Mouse (Mus musculus) embryonic facial prominence, embryonic 11.5 days (tissue): ENCODE results near the gene Arhgap28. TPM values are rescaled to one million over a fixed set of nuclear protein-coding genes. Genes with fewer than 3 reads are reported as not detected.

Experiments used
- ATAC-seq: fragments of 200-750 bp; cut with Nextera tagmentation; replicated peaks from 2 replicates; pipeline ENCODE4 v1.8.0; 2017; ENCODE audit warnings: low read depth; ENCODE audit not compliant: insufficient number of reproducible peaks, low FRiP score, low TSS enrichment
- DNase-seq: peaks from one replicate; pipeline ENCODE4 v3.0.0-alpha.2; 2015; ENCODE audit warnings: low spot score
- H3K27ac ChIP-seq: fragments of 300-500 bp; sonication (generic); replicated peaks from 2 replicates; pipeline ENCODE4 v1.5.1; 2014; ENCODE audit warnings: mild to moderate bottlenecking, low read depth, low read length, control low read depth
- H3K27me3 ChIP-seq: fragments of 300-500 bp; sonication (generic); 2 replicates; pipeline ENCODE4 v1.6.1; 2014; ENCODE audit warnings: mild to moderate bottlenecking, low read length, moderate library complexity, mixed read lengths; ENCODE audit not compliant: control insufficient read depth, insufficient read depth
- H3K36me3 ChIP-seq: fragments of 300-500 bp; sonication (generic); replicated peaks from 2 replicates; pipeline ENCODE4 v1.6.1; 2014; ENCODE audit warnings: low read depth, mild to moderate bottlenecking, low read length, moderate library complexity, mixed read lengths; ENCODE audit not compliant: control insufficient read depth, insufficient read depth
- H3K4me1 ChIP-seq: fragments of 300-500 bp; sonication (generic); 2 replicates; pipeline ENCODE4 v1.6.1; 2014; ENCODE audit warnings: low read length, mixed read lengths; ENCODE audit not compliant: control insufficient read depth, insufficient read depth
- H3K4me2 ChIP-seq: fragments of 300-500 bp; sonication (generic); 2 replicates; pipeline ENCODE4 v1.6.1; 2014; ENCODE audit warnings: low read depth, mild to moderate bottlenecking, control low read depth, low read length, moderate library complexity
- H3K4me3 ChIP-seq: fragments of 300-500 bp; sonication (generic); 2 replicates; pipeline ENCODE4 v1.5.1; 2014; ENCODE audit warnings: low read depth, low read length, control low read depth
- H3K9ac ChIP-seq: fragments of 300-500 bp; sonication (generic); replicated peaks from 2 replicates; pipeline ENCODE4 v1.6.1; 2014; ENCODE audit warnings: mild to moderate bottlenecking, control low read depth, low read length
- H3K9me3 ChIP-seq: fragments of 300-500 bp; sonication (generic); replicated peaks from 2 replicates; pipeline ENCODE4 v1.6.1; 2016; ENCODE audit warnings: mild to moderate bottlenecking, low read length, inconsistent platforms, mixed read lengths; ENCODE audit not compliant: control insufficient read depth
- WGBS: fragments of 180-500 bp; shearing (Covaris S2); extraction: QIAGEN DNeasy Blood & Tissue Kit; methylation state at CpG from one replicate; pipeline ENCODE4 v1.1.7; 2014; 5-methylcytosine and 5-hydroxymethylcytosine counted together
- polyA plus RNA-seq: library from polyadenylated mRNA; unstranded; fragments of >200 nt; fragmentation: Nextera tagmentation; extraction: Ambion mirVana; gene quantifications from 2 replicates; pipeline ENCODE4 v1.2.1, GENCODE M21; 2014

Gene Arhgap28
- polyA plus RNA-seq, 1 experiment from 2014 or later, result 82.7 TPM

DNA sequence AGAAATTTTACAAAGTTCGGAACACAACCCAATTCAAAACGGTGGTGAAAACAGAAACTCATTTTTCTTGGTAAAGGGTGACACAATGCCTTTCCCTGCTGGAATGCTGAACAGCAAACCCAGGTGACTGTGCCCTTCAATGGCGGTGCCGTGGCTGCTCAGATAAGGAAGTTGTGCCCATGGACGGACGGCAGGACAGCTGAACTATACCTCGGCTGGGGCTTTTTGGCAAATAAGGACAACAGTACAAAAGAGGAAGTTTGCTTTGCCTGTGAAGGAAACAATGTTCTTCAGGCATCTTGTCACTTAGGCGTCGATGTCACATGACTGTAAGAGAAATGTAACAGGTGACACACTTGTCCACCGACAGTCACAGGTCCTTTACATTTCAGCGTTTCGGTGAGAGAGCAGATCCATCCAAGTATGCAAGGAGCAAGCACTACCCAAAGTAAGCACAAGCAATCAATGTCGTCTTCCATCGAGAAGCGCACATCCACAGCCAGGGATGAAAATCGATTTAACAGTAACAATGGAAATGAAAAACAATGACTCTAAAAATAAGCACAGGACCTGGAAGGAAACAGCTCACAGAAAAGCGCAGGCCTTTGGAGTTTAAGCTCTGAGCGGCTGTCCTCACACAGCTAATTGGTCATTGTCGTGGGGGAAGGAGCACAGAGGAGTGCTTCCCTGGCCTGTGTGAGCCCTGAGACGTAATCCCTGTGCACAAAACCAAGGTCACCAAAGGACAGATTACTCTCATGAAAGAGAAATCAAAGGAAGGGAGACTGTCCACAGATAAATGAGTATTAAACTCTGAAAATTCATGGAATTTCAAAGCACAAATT lies 114.2 kb downstream of the Arhgap28 start:
- Histone ChIP-seq H3K27ac (no peak overlapping the region), H3K9ac (no peak overlapping the region), H3K27me3 (no peaks in the 10 kb centered on the region), H3K4me1 (no peaks in the 10 kb centered on the region), H3K4me3 (no peak overlapping the region), H3K9me3 (no peaks in the 10 kb centered on the region), H3K4me2 (no peak overlapping the region), H3K36me3 (no peaks in the 10 kb centered on the region; the same call in 1 of the 2 replicates)
- DNase-seq (no peak), ATAC-seq (no peak)
- WGBS, result 79% methylated on average over 20 of the region's 20 CpGs

- Histone ChIP-seq H3K27ac (no peak overlapping the region), H3K27me3 (no peaks in the 10 kb centered on the region), H3K9me3 (no peaks in the 10 kb centered on the region), H3K9ac (no peak overlapping the region), H3K4me3 (no peak overlapping the region), H3K4me1 (no peaks in the 10 kb centered on the region), H3K4me2 (no peak overlapping the region), H3K36me3 (no peaks in the 10 kb centered on the region)
- DNase-seq, result no peak
- ATAC-seq, result no peak
- WGBS, result 91% methylated on average over 9 of the region's 9 CpGs
Observed at GRCm38 (mm10) chr17:67888081-67888480, 115.8 kb downstream of the Arhgap28 start.

DNA sequence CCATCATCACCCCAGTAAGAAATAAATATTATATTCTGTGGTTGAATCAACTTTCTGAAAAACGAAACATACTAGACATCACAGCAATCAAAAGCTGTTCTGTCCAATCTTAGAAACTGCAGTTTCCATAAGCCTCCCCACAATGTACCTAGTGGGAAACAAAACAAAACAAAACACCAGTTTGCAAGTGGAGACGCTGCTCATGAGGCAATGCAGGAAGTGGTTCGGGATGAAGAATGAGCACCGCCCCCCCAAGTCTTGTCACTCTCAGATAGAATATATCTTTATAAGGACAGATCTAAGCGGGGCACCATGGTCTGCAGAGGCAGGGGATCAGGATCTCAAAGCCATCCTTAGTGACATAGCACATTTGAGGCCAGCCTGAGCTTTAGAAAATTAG lies 117.6 kb downstream of the Arhgap28 start:
- Histone ChIP-seq H3K4me3 (no peak overlapping the region), H3K4me2 (no peak overlapping the region), H3K9me3 (no peaks in the 10 kb centered on the region), H3K27ac (no peak overlapping the region), H3K27me3 (no peaks in the 10 kb centered on the region), H3K9ac (no peak overlapping the region), H3K4me1 (no peaks in the 10 kb centered on the region), H3K36me3 (no peaks in the 10 kb centered on the region)
- no peak for ATAC-seq
- 86% methylated on average over 5 of the region's 5 CpGs for WGBS
- no peak for DNase-seq

DNA sequence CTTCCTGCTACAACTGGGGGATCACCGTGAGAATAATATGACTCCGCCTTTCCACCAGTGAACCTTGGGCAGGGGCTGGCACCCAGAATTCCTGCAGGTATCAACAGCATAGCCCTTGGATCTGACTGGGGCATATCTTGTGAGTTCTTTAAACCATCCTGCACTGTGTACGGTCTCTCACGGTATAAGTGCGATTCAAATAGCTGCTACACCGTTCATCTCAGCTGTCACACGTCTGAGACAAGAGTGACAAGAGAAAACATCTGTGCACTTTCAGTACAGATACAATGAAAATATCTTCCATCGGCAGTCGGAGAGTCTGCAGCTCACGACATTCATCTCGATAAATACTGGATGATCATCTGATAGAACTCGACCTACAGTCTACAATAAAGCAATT lies 126.3 kb downstream of the Arhgap28 start:
- WGBS, result 90% methylated on average over 12 of the region's 12 CpGs
- H3K9ac ChIP-seq, result no peak overlapping the region
- H3K27me3 ChIP-seq, result no peaks in the 10 kb centered on the region
- no peak overlapping the region for H3K27ac ChIP-seq
- ATAC-seq (no peak), DNase-seq (no peak)
- H3K9me3 ChIP-seq, result no peaks in the 10 kb centered on the region
- no peak overlapping the region for H3K4me3 ChIP-seq
- no peaks in the 10 kb centered on the region; the same call in 1 of the 2 replicates for H3K36me3 ChIP-seq
- no peak overlapping the region for H3K4me2 ChIP-seq
- H3K4me1 ChIP-seq, result no peaks in the 10 kb centered on the region

- Histone ChIP-seq H3K4me1 (peaks cover 4% of the 10 kb centered on the region; the same call in 1 of the 2 replicates), H3K36me3 (peaks cover 15% of the 10 kb centered on the region), H3K27ac (no peak overlapping the region), H3K4me3 (no peak overlapping the region), H3K9ac (no peak overlapping the region), H3K27me3 (no peaks in the 10 kb centered on the region), H3K9me3 (no peaks in the 10 kb centered on the region), H3K4me2 (no peak overlapping the region)
- DNase-seq (peak; percentile 87), ATAC-seq (no peak)
- 69% methylated on average over 23 of the region's 23 CpGs for WGBS
Observed at GRCm38 (mm10) chr17:67869731-67870601, 134.0 kb downstream of the Arhgap28 start.

- WGBS, result 30% methylated on average over 20 of the region's 20 CpGs
- peak; percentile 94 for DNase-seq
- H3K27ac ChIP-seq, result peak overlapping the region; percentile 85
- no peak overlapping the region for H3K4me3 ChIP-seq
- peak; percentile 63 for ATAC-seq
- no peaks in the 10 kb centered on the region for H3K27me3 ChIP-seq
- no peak overlapping the region; the same call in 1 of the 2 replicates for H3K4me2 ChIP-seq
- peaks cover 15% of the 10 kb centered on the region for H3K36me3 ChIP-seq
- H3K4me1 ChIP-seq, result peaks cover 4% of the 10 kb centered on the region; the same call in 1 of the 2 replicates
- no peaks in the 10 kb centered on the region for H3K9me3 ChIP-seq
- H3K9ac ChIP-seq, result peak overlapping the region; percentile 25; the same call in 1 of the 2 replicates
Observed at GRCm38 (mm10) chr17:67866541-67867241, 137.2 kb downstream of the Arhgap28 start.

- H3K9ac ChIP-seq, result no peak overlapping the region
- H3K27me3 ChIP-seq, result no peaks in the 10 kb centered on the region
- peaks cover 9% of the 10 kb centered on the region for H3K36me3 ChIP-seq
- no peaks in the 10 kb centered on the region for H3K9me3 ChIP-seq
- DNase-seq (peak; percentile 60), ATAC-seq (peak; percentile 5; the same call in 1 of the 2 replicates)
- H3K4me1 ChIP-seq, result peaks cover 4% of the 10 kb centered on the region; the same call in 1 of the 2 replicates
- H3K27ac ChIP-seq, result peak overlapping the region; percentile 85
- WGBS, result 39% methylated on average over 9 of the region's 9 CpGs
- H3K4me3 ChIP-seq, result no peak overlapping the region
- no peak overlapping the region for H3K4me2 ChIP-seq
Observed at GRCm38 (mm10) chr17:67866026-67866425, 137.9 kb downstream of the Arhgap28 start.
